Mouse (Mus musculus) forebrain, embryonic 15.5 days (tissue): Measurements from ENCODE around the gene Ccdc40. TPM values are rescaled to one million over a fixed set of nuclear protein-coding genes. Genes with fewer than 3 reads are reported as not detected.
"Not testable (repeated sequence)": the region's sequence is repeated elsewhere in the genome, so short reads cannot be mapped to it uniquely, and the experiment has no call there.

Source experiments
- ATAC-seq: fragments of 200-750 bp; cut with Nextera tagmentation; replicated peaks from 2 replicates; pipeline ENCODE4 v1.8.0; 2017; ENCODE audit warnings: mild to moderate bottlenecking, moderate TSS enrichment, moderate library complexity
- H3K27ac ChIP-seq: fragments of 300-500 bp; sonication (generic); replicated peaks from 2 replicates; pipeline ENCODE4 v1.5.1; 2015; ENCODE audit warnings: mild to moderate bottlenecking, inconsistent platforms
- H3K27me3 ChIP-seq: fragments of 300-500 bp; sonication (generic); 2 replicates; pipeline ENCODE4 v1.6.1; 2015; ENCODE audit warnings: inconsistent platforms
- H3K36me3 ChIP-seq: fragments of 300-500 bp; sonication (generic); 2 replicates; pipeline ENCODE4 v1.6.1; 2015; ENCODE audit warnings: mild to moderate bottlenecking, inconsistent platforms
- H3K4me1 ChIP-seq: fragments of 300-500 bp; sonication (generic); 2 replicates; pipeline ENCODE4 v1.6.1; 2015; ENCODE audit warnings: inconsistent platforms
- H3K4me2 ChIP-seq: fragments of 300-500 bp; sonication (generic); replicated peaks from 2 replicates; pipeline ENCODE4 v1.6.1; 2015; ENCODE audit warnings: mild to moderate bottlenecking, inconsistent platforms
- H3K4me3 ChIP-seq: fragments of 300-500 bp; sonication (generic); 2 replicates; pipeline ENCODE4 v1.5.1; 2015; ENCODE audit warnings: mild to moderate bottlenecking, inconsistent platforms
- H3K9ac ChIP-seq: fragments of 300-500 bp; sonication (generic); replicated peaks from 2 replicates; pipeline ENCODE4 v1.6.1; 2015; ENCODE audit warnings: mild to moderate bottlenecking, inconsistent platforms
- H3K9me3 ChIP-seq: fragments of 300-500 bp; sonication (generic); 2 replicates; pipeline ENCODE4 v1.6.1; 2016; ENCODE audit warnings: inconsistent platforms
- WGBS: fragments of 180-500 bp; shearing (Covaris S2); methylation state at CpG from one replicate; pipeline ENCODE4 v1.1.7; 2015; ENCODE audit warnings: mixed read lengths; 5-methylcytosine and 5-hydroxymethylcytosine counted together
- polyA plus RNA-seq: library from polyadenylated mRNA; unstranded; fragments of >200 nt; fragmentation: Nextera tagmentation; extraction: Ambion mirVana; gene quantifications from 2 replicates; pipeline ENCODE4 v1.2.1, GENCODE M21; 2015

Gene Ccdc40
- polyA plus RNA-seq, 1 experiment from 2014 or later, result 13.7 TPM

DNA sequence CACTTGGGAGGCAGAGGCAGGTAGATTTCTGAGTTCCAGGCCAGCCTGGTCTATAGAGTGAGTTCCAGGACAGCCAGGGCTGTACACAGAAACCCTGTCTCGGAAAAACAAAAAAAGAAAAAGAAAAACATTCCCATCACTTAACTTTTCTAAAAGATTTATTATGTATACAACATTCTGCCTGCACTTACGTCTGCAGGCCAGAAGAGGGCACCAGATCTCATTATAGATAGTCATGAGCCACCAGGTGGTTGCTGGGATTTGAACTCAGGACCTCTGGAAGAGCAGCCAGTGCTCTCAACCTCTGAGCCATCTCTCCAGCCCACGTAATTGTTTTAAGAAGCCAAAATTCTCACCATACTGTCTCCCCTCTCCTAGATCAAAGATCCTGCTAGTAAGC lies 44.1 kb downstream of the Ccdc40 start:
- H3K9ac ChIP-seq, ATAC-seq, H3K27ac ChIP-seq, H3K4me2 ChIP-seq, H3K27me3 ChIP-seq, H3K4me3 ChIP-seq, H3K9me3 ChIP-seq: not testable (repeated sequence)
- Histone ChIP-seq H3K4me1 (peaks cover 22% of the 10 kb centered on the region), H3K36me3 (peaks cover 29% of the 10 kb centered on the region)
- 64% methylated on average over 3 of the region's 3 CpGs for WGBS

GRCm38 (mm10) chr11:119273186-119273930 lies 45.0 kb downstream of the Ccdc40 start:
- 89% methylated on average over 8 of the region's 8 CpGs for WGBS
- H3K4me3 ChIP-seq, result no peak overlapping the region
- no peak for ATAC-seq

GRCm38 (mm10) chr11:119281030-119281429 lies 52.7 kb downstream of the Ccdc40 start:
- H3K27me3 ChIP-seq, result no peaks in the 10 kb centered on the region
- 87% methylated on average over 15 of the region's 15 CpGs for WGBS
- H3K36me3 ChIP-seq, result peaks cover 30% of the 10 kb centered on the region
- H3K4me2 ChIP-seq, result no peak overlapping the region
- H3K9me3 ChIP-seq, result no peaks in the 10 kb centered on the region
- H3K4me3 ChIP-seq, result no peak overlapping the region
- no peak overlapping the region for H3K9ac ChIP-seq
- ATAC-seq, result no peak
- H3K4me1 ChIP-seq, result no peaks in the 10 kb centered on the region
- H3K27ac ChIP-seq, result no peak overlapping the region

More at GRCm38 (mm10) chr11:119273186-119273930, 45.0 kb downstream of the Ccdc40 start:
- no peak overlapping the region for H3K4me2 ChIP-seq
- H3K9ac ChIP-seq, result no peak overlapping the region
- no peaks in the 10 kb centered on the region for H3K27me3 ChIP-seq
- peaks cover 15% of the 10 kb centered on the region for H3K4me1 ChIP-seq
- no peak overlapping the region for H3K27ac ChIP-seq
- no peaks in the 10 kb centered on the region for H3K9me3 ChIP-seq
- H3K36me3 ChIP-seq, result peaks cover 29% of the 10 kb centered on the region

GRCm38 (mm10) chr11:119285791-119286527 lies 57.6 kb downstream of the Ccdc40 start:
- no peaks in the 10 kb centered on the region for H3K27me3 ChIP-seq
- H3K9me3 ChIP-seq, result no peaks in the 10 kb centered on the region
- H3K27ac ChIP-seq, result no peak overlapping the region
- H3K36me3 ChIP-seq, result peaks cover 65% of the 10 kb centered on the region
- H3K4me1 ChIP-seq, result no peaks in the 10 kb centered on the region
- WGBS, result 62% methylated on average over 9 of the region's 9 CpGs
- H3K4me3 ChIP-seq, result no peak overlapping the region
- ATAC-seq, result peak; percentile 16; the same call in 1 of the 2 replicates
- H3K4me2 ChIP-seq, result no peak overlapping the region
- no peak overlapping the region for H3K9ac ChIP-seq

DNA sequence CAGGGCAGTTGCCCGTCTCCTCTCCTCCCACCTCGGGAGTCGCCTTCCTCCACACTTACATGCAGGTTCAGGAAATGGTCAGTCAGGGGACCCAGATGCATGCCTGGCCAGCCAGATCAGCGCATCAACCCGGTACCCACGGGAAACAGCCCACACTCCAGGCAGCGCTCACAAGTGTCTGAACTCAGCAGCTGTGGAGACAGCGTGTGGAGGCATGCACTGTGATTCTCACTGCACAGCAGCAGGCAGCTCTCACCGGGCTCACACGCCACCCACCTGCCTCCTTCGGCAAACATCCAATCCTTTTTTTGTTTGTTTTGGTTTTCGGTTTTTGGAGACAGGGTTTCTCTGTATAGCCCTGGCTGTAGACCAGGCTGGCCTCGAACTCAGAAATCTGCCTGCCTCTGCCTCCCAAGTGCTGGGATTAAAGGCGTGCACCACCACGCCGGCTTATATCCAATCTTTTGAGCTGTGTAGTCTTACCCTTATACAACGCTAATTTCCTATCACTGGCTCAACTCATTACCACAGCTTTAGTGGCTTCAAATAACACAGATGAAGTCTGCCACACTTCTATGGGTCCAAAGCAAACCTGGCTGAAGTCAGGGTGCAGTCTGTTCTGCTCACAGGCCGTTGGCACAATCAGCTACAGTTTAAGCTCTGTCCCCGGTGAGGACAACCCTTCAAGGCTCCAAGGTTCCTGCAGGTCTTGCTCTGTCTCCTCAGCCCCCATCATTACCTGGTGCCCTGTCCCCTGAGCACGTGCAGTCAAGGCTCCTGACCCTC lies 59.0 kb downstream of the Ccdc40 start:
- H3K9ac ChIP-seq, result no peak overlapping the region
- no peaks in the 10 kb centered on the region for H3K4me1 ChIP-seq
- ATAC-seq, result no peak
- H3K27ac ChIP-seq, result no peak overlapping the region
- peaks cover 75% of the 10 kb centered on the region for H3K36me3 ChIP-seq
- no peaks in the 10 kb centered on the region for H3K27me3 ChIP-seq
- H3K9me3 ChIP-seq, result no peaks in the 10 kb centered on the region
- no peak overlapping the region for H3K4me3 ChIP-seq
- H3K4me2 ChIP-seq, result no peak overlapping the region
- 88% methylated on average over 20 of the region's 20 CpGs for WGBS

- not testable (repeated sequence) for H3K4me2 ChIP-seq, H3K9ac ChIP-seq, ATAC-seq, H3K27me3 ChIP-seq, H3K4me3 ChIP-seq, H3K9me3 ChIP-seq, H3K27ac ChIP-seq, H3K4me1 ChIP-seq
- peaks cover 95% of the 10 kb centered on the region for H3K36me3 ChIP-seq
- WGBS, result 98% methylated on average over 8 of the region's 8 CpGs
Measured at GRCm38 (mm10) chr11:119292861-119293260, 64.5 kb downstream of the Ccdc40 start.

DNA sequence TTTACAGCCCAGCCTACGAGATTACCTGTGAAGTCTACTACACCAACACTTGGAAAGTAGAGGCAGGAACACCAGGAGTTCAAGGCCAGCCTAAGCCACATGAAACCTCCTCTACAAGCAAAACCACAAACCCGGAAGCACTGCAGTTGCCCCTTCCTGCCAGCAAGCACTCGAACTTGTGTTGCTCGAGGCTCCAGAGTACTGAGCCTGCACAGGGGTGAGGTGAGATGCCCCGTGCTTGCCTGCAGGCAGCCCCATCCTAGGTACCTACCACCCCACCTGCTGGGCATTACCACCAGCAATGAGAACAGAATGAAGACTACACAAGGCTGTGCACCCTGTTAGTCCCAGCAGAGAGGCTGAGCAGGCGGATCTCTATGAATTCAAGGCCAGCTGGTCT lies 69.6 kb downstream of the Ccdc40 start:
- no peak overlapping the region for H3K27ac ChIP-seq
- peak overlapping the region; percentile 70 for H3K4me2 ChIP-seq
- H3K4me3 ChIP-seq, result peak overlapping the region; percentile 97; the same call in 1 of the 2 replicates
- H3K9ac ChIP-seq, result no peak overlapping the region
- H3K4me1 ChIP-seq, result peaks cover 26% of the 10 kb centered on the region
- H3K36me3 ChIP-seq, result peaks cover 48% of the 10 kb centered on the region
- no peak for ATAC-seq
- no peaks in the 10 kb centered on the region for H3K9me3 ChIP-seq
- 89% methylated on average over 6 of the region's 6 CpGs for WGBS
- no peaks in the 10 kb centered on the region for H3K27me3 ChIP-seq

GRCm38 (mm10) chr11:119298917-119299316 lies 70.5 kb downstream of the Ccdc40 start:
- no peaks in the 10 kb centered on the region for H3K9me3 ChIP-seq
- H3K4me2 ChIP-seq, result peak overlapping the region; percentile 70
- H3K4me1 ChIP-seq, result peaks cover 26% of the 10 kb centered on the region
- no peaks in the 10 kb centered on the region for H3K27me3 ChIP-seq
- no peak overlapping the region; the same call in 1 of the 2 replicates for H3K27ac ChIP-seq
- WGBS, result 13% methylated on average over 7 of the region's 7 CpGs
- peak overlapping the region; percentile 97 for H3K4me3 ChIP-seq
- ATAC-seq, result no peak
- H3K36me3 ChIP-seq, result peaks cover 39% of the 10 kb centered on the region
- peak overlapping the region; percentile 95 for H3K9ac ChIP-seq

DNA sequence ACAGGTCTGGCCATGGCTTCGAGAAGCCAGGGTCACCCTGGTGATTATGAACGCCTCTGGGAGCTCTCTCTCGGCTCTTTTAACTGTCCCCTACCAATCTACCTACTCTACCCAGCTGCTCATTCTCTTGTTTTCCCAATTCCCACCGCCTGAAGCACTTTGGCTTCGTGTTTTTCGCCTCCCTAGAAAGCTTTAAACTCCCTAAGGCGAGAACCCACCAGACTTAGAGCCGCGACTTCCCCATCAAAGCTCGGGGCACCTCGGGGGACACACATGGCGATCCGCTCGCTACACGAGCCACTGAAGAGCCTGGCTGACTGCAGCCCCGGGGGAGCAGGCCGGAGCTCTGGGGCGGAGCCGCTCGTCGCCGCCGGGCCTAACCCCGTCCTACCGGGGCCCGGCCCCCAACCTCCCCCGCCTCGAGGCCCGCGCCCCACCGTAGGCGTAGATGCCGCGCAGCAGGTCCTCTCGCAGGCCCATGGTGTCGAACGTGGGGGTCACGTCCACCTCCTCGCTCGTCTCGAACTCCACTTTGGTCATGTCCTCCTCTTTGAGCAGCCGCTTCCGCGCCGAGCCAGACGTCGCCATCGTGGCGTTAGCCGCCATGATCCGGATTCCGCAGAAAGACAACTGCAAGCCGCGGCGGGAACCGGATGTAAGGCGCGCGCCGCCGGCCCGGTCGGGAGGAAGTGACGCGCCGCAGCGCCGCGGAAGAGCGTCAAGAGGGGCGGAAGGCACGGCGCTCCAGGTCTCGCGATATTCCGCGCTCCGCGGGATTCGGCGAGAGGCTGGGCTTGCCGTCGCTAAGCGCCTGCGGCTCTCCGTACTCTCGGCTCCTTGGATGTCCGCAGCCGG lies 71.2 kb downstream of the Ccdc40 start, which contains the start of gene Eif4a3:
Gene Eif4a3, minus strand, starts transcription at position 699 of the 855 bp plus-strand sequence.
- Histone ChIP-seq H3K4me1 (peaks cover 26% of the 10 kb centered on the region), H3K4me2 (peak within 1 kb of the TSS; percentile 70), H3K4me3 (peak within 1 kb of the TSS; percentile 97), H3K9ac (peak within 1 kb of the TSS; percentile 95), H3K27ac (peak within 1 kb of the TSS; percentile 98), H3K36me3 (peaks cover 32% of the 10 kb centered on the region), H3K9me3 (no peaks in the 10 kb centered on the region), H3K27me3 (no peaks in the 10 kb centered on the region)
- WGBS, result 0% methylated on average over 89 of the region's 89 CpGs
- ATAC-seq, result peak; percentile 98

DNA sequence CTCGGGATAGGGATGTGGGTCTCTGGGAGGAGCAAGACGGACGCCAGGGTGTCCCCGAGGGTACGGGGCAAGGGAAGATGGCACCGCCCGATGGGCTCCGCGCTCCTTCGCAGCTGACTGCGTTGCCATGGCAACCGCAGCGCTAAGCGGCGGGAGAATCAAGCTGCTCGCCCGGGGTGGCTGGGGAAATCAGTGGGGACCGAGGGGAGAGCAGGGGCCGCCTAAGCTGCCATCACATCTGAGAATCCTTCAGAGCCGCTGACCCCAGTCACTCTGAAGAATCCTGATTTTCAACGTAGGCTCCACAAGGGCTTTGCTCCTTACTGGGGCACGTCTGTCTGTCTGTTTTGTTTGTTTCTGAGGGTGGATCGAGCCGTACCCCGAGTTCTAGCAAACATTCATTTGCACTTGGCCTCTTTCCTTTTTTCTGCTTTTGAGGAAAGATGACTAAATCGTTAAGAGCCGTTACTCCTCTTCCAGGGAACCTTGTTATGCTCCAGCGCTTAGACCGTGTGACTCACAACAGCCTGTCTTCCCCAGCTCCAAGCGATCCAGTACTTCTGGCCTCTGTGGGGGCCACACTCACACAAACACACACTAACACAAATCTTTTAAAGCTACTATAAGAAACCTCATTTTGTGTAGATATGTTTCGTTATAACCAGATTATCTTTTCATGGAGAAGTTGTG lies 72.0 kb downstream of the Ccdc40 start:
- under 1% methylated on average over 31 of the region's 31 CpGs for WGBS
- Histone ChIP-seq H3K4me2 (peak overlapping the region; percentile 70), H3K4me1 (peaks cover 26% of the 10 kb centered on the region), H3K27me3 (no peaks in the 10 kb centered on the region), H3K27ac (peak overlapping the region; percentile 98), H3K4me3 (peak overlapping the region; percentile 97), H3K9me3 (no peaks in the 10 kb centered on the region), H3K9ac (peak overlapping the region; percentile 95), H3K36me3 (peaks cover 24% of the 10 kb centered on the region)
- peak; percentile 86 for ATAC-seq

GRCm38 (mm10) chr11:119300986-119301385 lies 72.6 kb downstream of the Ccdc40 start:
- no peaks in the 10 kb centered on the region for H3K27me3 ChIP-seq
- H3K9me3 ChIP-seq, result no peaks in the 10 kb centered on the region
- no peak for ATAC-seq
- 15% methylated on average over 2 of the region's 2 CpGs for WGBS
- peaks cover 26% of the 10 kb centered on the region for H3K4me1 ChIP-seq
- H3K27ac ChIP-seq, result no peak overlapping the region
- H3K4me3 ChIP-seq, result no peak overlapping the region
- no peak overlapping the region for H3K4me2 ChIP-seq
- peaks cover 18% of the 10 kb centered on the region for H3K36me3 ChIP-seq
- no peak overlapping the region for H3K9ac ChIP-seq
